28 mouse cellular contexts compared by ENCODE assay signal in the genomic region with DNA sequence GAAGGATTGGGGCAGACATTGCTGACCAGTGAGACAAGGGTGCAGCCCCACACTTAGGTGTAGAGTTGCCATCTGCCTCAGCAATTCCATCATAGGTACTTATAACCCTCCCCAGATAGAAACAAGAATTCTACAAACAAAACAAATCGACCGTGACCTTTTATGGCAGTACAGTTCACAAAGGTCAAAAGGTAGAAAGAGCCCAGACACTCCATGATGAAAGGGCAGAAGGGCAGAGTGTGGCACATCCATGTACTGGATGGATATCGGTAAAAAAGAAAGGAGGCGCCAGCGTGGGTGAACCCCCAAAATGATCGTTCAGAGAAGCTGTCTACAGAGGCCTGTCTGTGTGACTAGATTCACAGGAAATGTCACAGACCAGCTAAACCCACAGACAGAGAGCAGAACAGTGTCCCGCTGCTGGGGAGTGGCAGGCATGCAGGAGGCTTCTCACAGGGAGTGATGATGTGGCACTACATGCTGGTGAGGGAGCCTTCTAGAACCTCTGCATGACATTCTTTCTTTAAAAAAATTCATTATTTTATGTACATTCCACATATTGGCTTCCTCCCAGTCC. TPM values are rescaled to one million over a fixed set of nuclear protein-coding genes. Genes with fewer than 3 reads are reported as not detected.
A peak's percentile ranks its signal among the peaks of the same experiment; 100 is the strongest.
DNase-seq lines count a peak whose midpoint lies in the region; ATAC-seq lines count a peak whose summit lies in the region.
"Had no signal": no experiment of that assay in that cellular context is flagged by ENCODE, and none has a peak within 500 bp of the region (broad histone marks: within the 10 kb centered on the region; RNA-seq: fewer than 3 reads in every experiment).

No protein-coding gene starts in this region.

- no peak for DNase-seq in liver, embryonic 11.5 days (ENCODE audit: low spot score)
- peak; percentile 60 for DNase-seq in CD4-positive, CD25-positive, alpha-beta regulatory T cell, adult 2 months (ENCODE audit: low read depth, low spot score)
- peak; percentile 14 for DNase-seq in naive thymus-derived CD4-positive, alpha-beta T cell, adult 2 months (ENCODE audit: low read depth)
- DNase-seq: adrenal gland, postnatal 10 days; B cell, adult 2 months; cerebellum, adult 8-10 months; cerebellum, postnatal 25 days; gastrocnemius, postnatal 14 days; kidney, adult 18-20 months; kidney, postnatal 36 days; lung, adult 18-20 months; lung, postnatal 4 days; right cerebral cortex, postnatal 4 days; thymus, postnatal 36 days had no signal

- H3K27me3 ChIP-seq in liver, embryonic 16.5 days (ENCODE audit: control insufficient read depth, insufficient read depth, low read depth, low read length) = no peaks in the 10 kb centered on the region
- no peaks in the 10 kb centered on the region for H3K27me3 ChIP-seq in liver, embryonic 11.5 days (replicated peaks; ENCODE audit: control insufficient read depth, insufficient read depth, low read length)
- no peaks in the 10 kb centered on the region for H3K27me3 ChIP-seq in midbrain, embryonic 13.5 days
- H3K27me3 ChIP-seq: forebrain, embryonic 13.5 days; limb, embryonic 13.5 days; midbrain, embryonic 12.5 days; neural tube, embryonic 13.5 days had no signal

- H3K4me2 ChIP-seq in liver, embryonic 16.5 days (ENCODE audit: low read depth, low read length) = no peak overlapping the region
- no peak overlapping the region for H3K4me2 ChIP-seq in liver, embryonic 11.5 days
- no peak overlapping the region for H3K4me2 ChIP-seq in midbrain, embryonic 13.5 days (replicated peaks)
- H3K4me2 ChIP-seq: forebrain, embryonic 13.5 days; heart, embryonic 11.5 days; hindbrain, embryonic 14.5 days; limb, embryonic 13.5 days; midbrain, embryonic 12.5 days; neural tube, embryonic 13.5 days had no signal

- H3K9ac ChIP-seq in liver, embryonic 16.5 days (ENCODE audit: low read depth, low read length) = no peak overlapping the region
- H3K9ac ChIP-seq in liver, embryonic 11.5 days (ENCODE audit: low read depth, low read length) = no peak overlapping the region
- H3K9ac ChIP-seq in midbrain, embryonic 13.5 days (replicated peaks) = no peak overlapping the region
- H3K9ac ChIP-seq: forebrain, embryonic 13.5 days; hindbrain, embryonic 14.5 days; limb, embryonic 13.5 days; midbrain, embryonic 12.5 days; neural tube, embryonic 13.5 days had no signal

- H3K4me1 ChIP-seq in liver, embryonic 16.5 days (ENCODE audit: control insufficient read depth, low read depth, low read length) = no peaks in the 10 kb centered on the region; the same call in 1 of the 2 replicates
- H3K4me1 ChIP-seq in liver, embryonic 11.5 days (replicated peaks; ENCODE audit: control insufficient read depth, insufficient read depth, low read length) = no peaks in the 10 kb centered on the region
- H3K4me1 ChIP-seq in midbrain, embryonic 13.5 days (replicated peaks) = peaks cover 15% of the 10 kb centered on the region

- H3K27ac ChIP-seq in liver, embryonic 16.5 days (ENCODE audit: low read length) = no peak overlapping the region
- H3K27ac ChIP-seq in liver, embryonic 11.5 days (ENCODE audit: low read depth, low read length) = no peak overlapping the region
- H3K27ac ChIP-seq in midbrain, embryonic 13.5 days = no peak overlapping the region
- H3K27ac ChIP-seq: forebrain, embryonic 13.5 days; hindbrain, embryonic 14.5 days; layer of hippocampus, adult 2 months; limb, embryonic 13.5 days; midbrain, embryonic 12.5 days; neural tube, embryonic 13.5 days; stomach, postnatal 0 days had no signal

- WGBS in liver, embryonic 16.5 days (ENCODE audit: insufficient replicate concordance) = 57% methylated on average over 7 of the region's 7 CpGs
- WGBS in liver, embryonic 11.5 days = 74% methylated on average over 7 of the region's 7 CpGs
- WGBS in midbrain, embryonic 13.5 days = 97% methylated on average over 7 of the region's 7 CpGs

- no peaks in the 10 kb centered on the region for H3K9me3 ChIP-seq in liver, embryonic 16.5 days (replicated peaks; ENCODE audit: control insufficient read depth, low read length)
- no peaks in the 10 kb centered on the region for H3K9me3 ChIP-seq in liver, embryonic 11.5 days (ENCODE audit: control insufficient read depth, low read length)
- no peaks in the 10 kb centered on the region for H3K9me3 ChIP-seq in midbrain, embryonic 13.5 days
- H3K9me3 ChIP-seq: forebrain, embryonic 13.5 days; G1E; limb, embryonic 13.5 days; megakaryocyte, embryonic 14.5 days; midbrain, embryonic 12.5 days; neural tube, embryonic 13.5 days had no signal

- ATAC-seq in liver, embryonic 16.5 days (ENCODE audit: low read depth) = peak; percentile 32; the same call in 1 of the 2 replicates
- no peak for ATAC-seq in liver, embryonic 11.5 days (replicated peaks; ENCODE audit: low FRiP score)
- peak; percentile 63 for ATAC-seq in CD4-positive, CD25-positive, alpha-beta regulatory T cell, adult 4 months
- no peak for ATAC-seq in midbrain, embryonic 13.5 days
- ATAC-seq: forebrain, embryonic 13.5 days; lung, postnatal 0 days had no signal

- no peaks in the 10 kb centered on the region for H3K36me3 ChIP-seq in liver, embryonic 16.5 days (ENCODE audit: control insufficient read depth, insufficient read depth)
- no peaks in the 10 kb centered on the region for H3K36me3 ChIP-seq in liver, embryonic 11.5 days (ENCODE audit: control insufficient read depth, insufficient read depth, low read length)
- H3K36me3 ChIP-seq in midbrain, embryonic 13.5 days = no peaks in the 10 kb centered on the region
- H3K36me3 ChIP-seq: G1E; limb, embryonic 13.5 days; midbrain, embryonic 12.5 days; neural tube, embryonic 13.5 days had no signal

- H3K4me3 ChIP-seq in liver, embryonic 16.5 days (ENCODE audit: low read depth, low read length) = no peak overlapping the region
- H3K4me3 ChIP-seq in liver, embryonic 11.5 days (ENCODE audit: low read depth, low read length) = no peak overlapping the region
- H3K4me3 ChIP-seq in midbrain, embryonic 13.5 days (replicated peaks) = no peak overlapping the region
- H3K4me3 ChIP-seq: forebrain, embryonic 13.5 days; layer of hippocampus, adult 2 months; limb, embryonic 13.5 days; megakaryocyte, embryonic 14.5 days; midbrain, embryonic 12.5 days; neural tube, embryonic 13.5 days had no signal

RNA-seq across cellular contexts. Expression of a gene that starts 30.4 kb away (rescaled TPM):
- 6.9 and 9.0 TPM in 2 replicates for polyA plus RNA-seq in liver, embryonic 16.5 days (2015; fragmentation: Nextera tagmentation; extraction: Ambion mirVana)
- 25.7 and 26.1 TPM in 2 replicates for polyA plus RNA-seq in liver, embryonic 11.5 days (2014; fragmentation: Nextera tagmentation; extraction: Ambion mirVana)
- polyA plus RNA-seq in CD4-positive, CD25-positive, alpha-beta regulatory T cell, adult 4 months (2017; shearing (Covaris generic)) = 10 to 100 TPM; 42.9 to 59.1 TPM
- polyA plus RNA-seq in midbrain, embryonic 13.5 days (2015; fragmentation: Nextera tagmentation; extraction: Ambion mirVana) = 23.0 and 25.2 TPM in 2 replicates

RNA-seq across cellular contexts. Expression of a gene that starts 30.5 kb away (rescaled TPM):
- 0.72 and 1.0 TPM in 2 replicates for polyA plus RNA-seq in liver, embryonic 16.5 days (2015; fragmentation: Nextera tagmentation; extraction: Ambion mirVana)
- polyA plus RNA-seq in liver, embryonic 11.5 days (2014; fragmentation: Nextera tagmentation; extraction: Ambion mirVana) = 6.7 and 8.1 TPM in 2 replicates
- 1 to 10 TPM; 1.9 to 4.6 TPM for polyA plus RNA-seq in CD4-positive, CD25-positive, alpha-beta regulatory T cell, adult 4 months (2017; shearing (Covaris generic))
- 8.2 and 11.4 TPM in 2 replicates for polyA plus RNA-seq in midbrain, embryonic 13.5 days (2015; fragmentation: Nextera tagmentation; extraction: Ambion mirVana)

RNA-seq across cellular contexts. Expression of a gene that starts 52.8 kb away (rescaled TPM):
- polyA plus RNA-seq in liver, embryonic 16.5 days (2015; fragmentation: Nextera tagmentation; extraction: Ambion mirVana) = 0.60 and 0.68 TPM in 2 replicates
- 2.6 TPM in 2 replicates for polyA plus RNA-seq in liver, embryonic 11.5 days (2014; fragmentation: Nextera tagmentation; extraction: Ambion mirVana)
- polyA plus RNA-seq in CD4-positive, CD25-positive, alpha-beta regulatory T cell, adult 4 months (2017; shearing (Covaris generic)) = 10 to 100 TPM; 16.9 to 20.4 TPM
- polyA plus RNA-seq in midbrain, embryonic 13.5 days (2015; fragmentation: Nextera tagmentation; extraction: Ambion mirVana) = 21.2 and 22.2 TPM in 2 replicates
- polyA plus RNA-seq: G1E had no signal

Comparison
In these comparisons a context has a peak if more than half of its experiments do, and no peak if none do; other contexts are left out.
1. ATAC-seq: peak in liver, embryonic 16.5 days (single experiment) and CD4-positive, CD25-positive, alpha-beta regulatory T cell, adult 4 months (single experiment); none in liver, embryonic 11.5 days (single experiment) and midbrain, embryonic 13.5 days (single experiment).